Comparison of ENCODE assay signal across 7 mouse cellular contexts in the genomic region with DNA sequence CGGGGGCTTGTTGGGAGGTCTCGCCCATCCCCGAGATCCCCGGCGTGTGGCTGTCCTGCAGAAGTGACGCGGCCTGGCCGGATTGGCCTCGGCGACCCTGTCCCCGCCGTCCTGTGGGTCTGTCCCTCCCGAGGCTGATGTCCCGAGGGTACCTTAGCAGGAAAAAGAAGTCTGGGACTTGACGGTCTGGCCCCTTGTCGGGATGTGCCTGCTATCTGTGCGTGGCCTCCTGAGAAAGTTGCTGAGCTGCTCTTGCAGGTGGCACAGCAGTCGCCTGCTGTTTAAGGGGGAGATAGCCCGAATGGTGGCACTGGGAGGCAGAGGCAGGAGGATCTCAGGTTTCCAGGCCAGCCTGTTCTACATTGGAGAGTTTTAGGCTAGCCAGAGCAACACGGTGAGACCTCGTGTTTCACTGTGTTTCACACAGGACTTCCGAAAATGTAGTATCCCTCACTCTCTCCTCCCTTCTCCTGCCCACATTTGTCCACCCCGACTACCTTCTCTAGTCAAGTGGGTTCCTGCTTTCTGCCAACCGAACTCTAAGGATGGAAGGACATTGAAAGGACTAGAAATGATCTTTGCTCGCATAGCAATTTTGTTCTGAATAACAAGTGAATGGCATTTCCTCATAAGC. TPM values are rescaled to one million over a fixed set of nuclear protein-coding genes. Genes with fewer than 3 reads are reported as not detected.
A peak's percentile ranks its signal among the peaks of the same experiment; 100 is the strongest.
DNase-seq lines count a peak whose midpoint lies in the region; ATAC-seq and TF ChIP-seq lines count a peak whose summit lies in the region.

No protein-coding gene starts in this region.

- TF ChIP-seq RAD21 in CH12.LX (IDR thresholded peaks at IDR 0.05; ENCODE audit: low read depth, low read length): no peak

- dilution Hi-C loops in CH12.LX (cut with MboI; ENCODE audit: extremely low pct_ligation_motif_present, extremely low pct_unique_long_range_greater_than_20kb, low sequenced_read_pairs): no loop called here

- ATAC-seq in liver, embryonic 12.5 days: peak; percentile 70

- H3K4me1 ChIP-seq in CH12.LX (ENCODE audit: control insufficient read depth in 1 of 2, insufficient read depth in 2 of 2): peaks cover 0 to 13% of the 10 kb centered on the region in 2 experiments
- H3K4me1 ChIP-seq in forebrain, embryonic 10.5 days: peaks cover 10% of the 10 kb centered on the region
- H3K4me1 ChIP-seq in liver, embryonic 12.5 days: peaks cover 27% of the 10 kb centered on the region

- H3K79me2 ChIP-seq in CH12.LX (replicated peaks; ENCODE audit: control insufficient read depth, extremely low read depth, insufficient read depth, poor library complexity, severe bottlenecking): peaks cover 7% of the 10 kb centered on the region; the same call in 1 of the 2 replicates

- H3K4me2 ChIP-seq in CH12.LX (ENCODE audit: insufficient read depth, low read depth, poor library complexity, severe bottlenecking): peak overlapping the region; percentile 84
- H3K4me2 ChIP-seq in liver, embryonic 12.5 days: peak overlapping the region; percentile 87

- TF ChIP-seq CTCF in CH12.LX (conservative IDR thresholded peaks at IDR 0.05 in 1 of 2, IDR thresholded peaks at IDR 0.05 in 1 of 2; ENCODE audit: low read depth in 2 of 2, low read length in 2 of 2): no peak

- no peaks in the 10 kb centered on the region for H3K27me3 ChIP-seq in CH12.LX (replicated peaks)
- H3K27me3 ChIP-seq in forebrain, embryonic 10.5 days (ENCODE audit: poor library complexity, severe bottlenecking): peaks cover 17% of the 10 kb centered on the region
- H3K27me3 ChIP-seq in liver, embryonic 12.5 days (replicated peaks): no peaks in the 10 kb centered on the region

- 30% methylated on average over 25 of the region's 25 CpGs for WGBS in forebrain, embryonic 10.5 days
- WGBS in liver, embryonic 12.5 days (ENCODE audit: insufficient replicate concordance): 12% methylated on average over 25 of the region's 25 CpGs

- TF ChIP-seq POLR2A in CH12.LX (IDR thresholded peaks at IDR 0.05; ENCODE audit: low read depth, low read length): no peak

- peak overlapping the region; percentile 85 to 87 (median 86) for H3K4me3 ChIP-seq in CH12.LX (replicated peaks in 1 of 3; ENCODE audit: low read depth in 2 of 3, low read length in 2 of 3, poor library complexity in 1 of 3)
- peak overlapping the region; percentile 66 for H3K4me3 ChIP-seq in forebrain, embryonic 10.5 days
- peak overlapping the region; percentile 81 for H3K4me3 ChIP-seq in liver, embryonic 12.5 days

- in situ Hi-C loops in CH12.LX (cut with MboI; ENCODE audit: low pct_ligation_motif_present, low pct_unique_long_range_greater_than_20kb, low sequenced_read_pairs): no loop called here

- H3K9me3 ChIP-seq in CH12.LX (replicated peaks; ENCODE audit: low read length): no peaks in the 10 kb centered on the region
- H3K9me3 ChIP-seq in forebrain, embryonic 10.5 days: no peaks in the 10 kb centered on the region
- H3K9me3 ChIP-seq in liver, embryonic 12.5 days (replicated peaks): no peaks in the 10 kb centered on the region

- peaks cover 8 to 29% of the 10 kb centered on the region in 2 experiments for H3K36me3 ChIP-seq in CH12.LX (replicated peaks in 1 of 2; ENCODE audit: control insufficient read depth in 1 of 2, insufficient read depth in 1 of 2, low read length in 1 of 2)
- H3K36me3 ChIP-seq in forebrain, embryonic 10.5 days (replicated peaks): peaks cover 15% of the 10 kb centered on the region
- peaks cover 22% of the 10 kb centered on the region for H3K36me3 ChIP-seq in liver, embryonic 12.5 days

- peak overlapping the region; percentile 56 for H3K9ac ChIP-seq in CH12.LX (ENCODE audit: insufficient read depth, low read depth)
- peak overlapping the region; percentile 93 for H3K9ac ChIP-seq in liver, embryonic 12.5 days

- H3K27ac ChIP-seq in CH12.LX (ENCODE audit: insufficient read depth, low read depth): peak overlapping the region; percentile 6
- peak overlapping the region; percentile 91 for H3K27ac ChIP-seq in forebrain, embryonic 10.5 days
- peak overlapping the region; percentile 78 for H3K27ac ChIP-seq in liver, embryonic 12.5 days

- TF ChIP-seq EP300 in CH12.LX (IDR thresholded peaks at IDR 0.05; ENCODE audit: low read length): no peak

- DNase-seq in 416B (ENCODE audit: low read depth) (peak; percentile 59), CH12.LX (ENCODE audit: extremely low read depth) (peak; percentile 44)
- DNase-seq in forebrain, embryonic 10.5 days (ENCODE audit: extremely low spot score, low spot score): no peak
- no peak for DNase-seq in urinary bladder, postnatal 10 days (ENCODE audit: low spot score)
- DNase-seq in cerebellum, adult 11-12 months: no peak
- no peak for DNase-seq in right cerebral cortex, postnatal 14 days

TF ChIP-seq in CH12.LX, 34 proteins besides CTCF, POLR2A, EP300 and RAD21:
- no peak for TF ChIP-seq MEF2A (IDR thresholded peaks at IDR 0.05; ENCODE audit: borderline replicate concordance, low read depth, low read length)
- 0 out of 2 replicates have a peak, but pooled peaks have one; percentile 25 for TF ChIP-seq CHD2 (IDR thresholded peaks at IDR 0.05; ENCODE audit: low read length)
- TF ChIP-seq MAZ (IDR thresholded peaks at IDR 0.05; ENCODE audit: low read depth, low read length): 0 out of 2 replicates have a peak, but pooled peaks have one; percentile 27
- TF ChIP-seq USF1 (IDR thresholded peaks at IDR 0.05; ENCODE audit: low read depth, low read length): no peak
- TF ChIP-seq MXI1 (IDR thresholded peaks at IDR 0.05; ENCODE audit: low read depth, low read length): no peak; the same call in 1 of the 2 replicates
- TF ChIP-seq UBTF (IDR thresholded peaks at IDR 0.05; ENCODE audit: low read depth, low read length): no peak
- no peak for TF ChIP-seq MAFK (IDR thresholded peaks at IDR 0.05; ENCODE audit: insufficient replicate concordance, low read length)
- TF ChIP-seq CHD1 (IDR thresholded peaks at IDR 0.05; ENCODE audit: low read depth, low read length): no peak
- no peak for TF ChIP-seq BHLHE40 (IDR thresholded peaks at IDR 0.05; ENCODE audit: low read depth, low read length)
- TF ChIP-seq NELFE (IDR thresholded peaks at IDR 0.05; ENCODE audit: low read depth, low read length): no peak
- TF ChIP-seq SMC3 (IDR thresholded peaks at IDR 0.05; ENCODE audit: low read depth, low read length): no peak
- no peak for TF ChIP-seq JUND (conservative IDR thresholded peaks at IDR 0.05; ENCODE audit: low read depth, low read length)
- no peak for TF ChIP-seq TCF12 (IDR thresholded peaks at IDR 0.05; ENCODE audit: low read depth, low read length)
- TF ChIP-seq ZKSCAN1 (IDR thresholded peaks at IDR 0.05; ENCODE audit: borderline replicate concordance, low read depth, low read length): no peak
- TF ChIP-seq ELF1 (IDR thresholded peaks at IDR 0.05; ENCODE audit: low read depth, low read length): 0 out of 2 replicates have a peak, but pooled peaks have one; percentile 8
- no peak for TF ChIP-seq USF2 (conservative IDR thresholded peaks at IDR 0.05; ENCODE audit: low read depth, low read length)
- TF ChIP-seq ZNF384 (IDR thresholded peaks at IDR 0.05; ENCODE audit: low read depth, low read length): no peak
- TF ChIP-seq ZC3H11A (IDR thresholded peaks at IDR 0.05; ENCODE audit: low read depth, low read length): no peak
- no peak for TF ChIP-seq E2F4 (IDR thresholded peaks at IDR 0.05; ENCODE audit: insufficient replicate concordance, low read depth, low read length)
- no peak for TF ChIP-seq TBP (conservative IDR thresholded peaks at IDR 0.05; ENCODE audit: low read depth, low read length)
- no peak for TF ChIP-seq ZMIZ1 (IDR thresholded peaks at IDR 0.05; ENCODE audit: low read depth, low read length)
- no peak for TF ChIP-seq GABPA (IDR thresholded peaks at IDR 0.05; ENCODE audit: insufficient replicate concordance, low read depth, low read length)
- no peak for TF ChIP-seq POLR2AphosphoS2 (IDR thresholded peaks at IDR 0.05; ENCODE audit: low read depth, low read length)
- TF ChIP-seq ETS1 (conservative IDR thresholded peaks at IDR 0.05; ENCODE audit: low read depth, low read length): no peak
- 0 out of 2 replicates have a peak, but pooled peaks have one; percentile 44 for TF ChIP-seq RCOR1 (conservative IDR thresholded peaks at IDR 0.05; ENCODE audit: low read depth, low read length)
- no peak for TF ChIP-seq IRF4 (IDR thresholded peaks at IDR 0.05; ENCODE audit: low read depth, low read length)
- no peak for TF ChIP-seq PAX5 (IDR thresholded peaks at IDR 0.05; ENCODE audit: low read length)
- peak; percentile 22; the same call in 1 of the 2 replicates for TF ChIP-seq MAX (IDR thresholded peaks at IDR 0.05; ENCODE audit: low read length)
- TF ChIP-seq NRF1 (IDR thresholded peaks at IDR 0.05; ENCODE audit: low read depth, low read length): no peak
- TF ChIP-seq SIN3A (IDR thresholded peaks at IDR 0.05; ENCODE audit: low read length): no peak
- no peak for TF ChIP-seq HCFC1 (IDR thresholded peaks at IDR 0.05; ENCODE audit: low read depth, low read length)
- no peak for TF ChIP-seq KAT2A (IDR thresholded peaks at IDR 0.05; ENCODE audit: insufficient replicate concordance, low read length)
- TF ChIP-seq JUN (IDR thresholded peaks at IDR 0.05; ENCODE audit: insufficient read depth, low read depth, low read length): no peak
- TF ChIP-seq MYC (IDR thresholded peaks at IDR 0.05; ENCODE audit: low read depth, low read length): peak; percentile 50; the same call in 1 of the 2 replicates

RNA-seq across cellular contexts. Expression of a gene that starts 0.4 kb away (rescaled TPM):
- total RNA-seq in CH12.LX (2012; rRNA removed): 20.4 and 22.6 TPM in 2 replicates
- 30.4 and 33.2 TPM in 2 replicates for total RNA-seq in CH12.LX (2014; rRNA removed)
- polyA plus RNA-seq in CH12.LX (2012; ENCODE audit: insufficient read length, low read depth): 13.7 and 19.1 TPM in 2 replicates
- 20.0 and 20.5 TPM in 2 replicates for polyA plus RNA-seq in forebrain, embryonic 10.5 days (2016; fragmentation: Nextera tagmentation; extraction: Ambion mirVana)
- polyA plus RNA-seq in liver, embryonic 12.5 days (2016; fragmentation: Nextera tagmentation; extraction: Ambion mirVana): 19.5 and 20.7 TPM in 2 replicates

RNA-seq across cellular contexts. Expression of a gene that starts 59.8 kb away (rescaled TPM):
- total RNA-seq in CH12.LX (2012; rRNA removed) (not detected in 2 replicates), CH12.LX (2014; rRNA removed) (not detected in 2 replicates)
- polyA plus RNA-seq in CH12.LX (2012; ENCODE audit: insufficient read length, low read depth): not detected in 2 replicates
- polyA plus RNA-seq in forebrain, embryonic 10.5 days (2016; fragmentation: Nextera tagmentation; extraction: Ambion mirVana): 0.07 and 0.11 TPM in 2 replicates
- polyA plus RNA-seq in liver, embryonic 12.5 days (2016; fragmentation: Nextera tagmentation; extraction: Ambion mirVana): 0.10 TPM in 1 of 2 replicates, not detected in the other

Comparison
In these comparisons a context has a peak if more than half of its experiments do, and no peak if none do; other contexts are left out.
1. DNase-seq: peak in 416B (single experiment) and CH12.LX (single experiment); none in forebrain, embryonic 10.5 days (single experiment), urinary bladder, postnatal 10 days (single experiment), cerebellum, adult 11-12 months (single experiment) and right cerebral cortex, postnatal 14 days (single experiment).
2. H3K27ac ChIP-seq: peak in every context shown above with its lines; median percentile 91 in forebrain, embryonic 10.5 days; 78 in liver, embryonic 12.5 days; 6 in CH12.LX.
3. Peak in every context shown above with its lines, with median percentiles within 50 percentile points of each other: H3K4me3 ChIP-seq.